Mouse (Mus musculus): Measurements from ENCODE around the gene Gas7. TPM values are rescaled to one million over a fixed set of nuclear protein-coding genes. Genes with fewer than 3 reads are reported as not detected.
A peak's percentile ranks its signal among the peaks of the same experiment; 100 is the strongest.

Gene Gas7
- polyA plus RNA-seq, 1 experiment = 3.6 TPM

DNA sequence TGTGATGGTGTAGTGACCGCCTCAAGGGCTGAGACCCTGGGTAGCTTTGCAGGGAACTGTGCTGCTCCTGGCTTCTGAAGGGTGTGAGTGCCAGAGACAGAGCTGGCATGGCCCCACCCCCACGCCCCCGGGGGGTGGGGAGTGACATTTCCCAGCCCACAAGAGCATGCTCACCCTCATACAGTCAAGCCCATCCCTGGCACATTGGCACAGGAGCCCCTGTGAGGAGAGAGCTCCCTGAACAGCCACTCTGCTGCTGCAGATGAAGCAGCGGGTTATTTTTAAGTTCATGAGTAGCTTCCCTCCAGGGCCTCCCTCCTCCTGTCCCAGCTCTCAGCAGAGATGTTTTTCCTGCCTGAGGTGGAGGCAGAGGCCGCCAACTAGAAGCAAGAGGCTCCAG is 216.9 kb downstream of the Gas7 start:
- WGBS = 68% methylated on average over 5 of the region's 5 CpGs
- no peak for TF ChIP-seq POLR2A (IDR thresholded peaks at IDR 0.05; ENCODE audit: low read depth, low read length)
- TF ChIP-seq CTCF (conservative IDR thresholded peaks at IDR 0.05; ENCODE audit: insufficient read depth, insufficient read length, low read depth, low read length) = no peak
- Histone ChIP-seq H3K27me3 (replicated peaks; ENCODE audit: control insufficient read depth, insufficient read depth, low read length) (no peaks in the 10 kb centered on the region), H3K27ac (ENCODE audit: insufficient read depth, low read depth, low read length) (no peak overlapping the region), H3K4me3 (ENCODE audit: insufficient read depth, low read depth, low read length) (no peak overlapping the region), H3K4me1 (ENCODE audit: control insufficient read depth, insufficient read depth, low read length) (peaks cover 3% of the 10 kb centered on the region; the same call in 1 of the 2 replicates), H3K36me3 (ENCODE audit: control insufficient read depth, insufficient read depth, low read length) (no peaks in the 10 kb centered on the region)
- DNase-seq = no peak

DNA sequence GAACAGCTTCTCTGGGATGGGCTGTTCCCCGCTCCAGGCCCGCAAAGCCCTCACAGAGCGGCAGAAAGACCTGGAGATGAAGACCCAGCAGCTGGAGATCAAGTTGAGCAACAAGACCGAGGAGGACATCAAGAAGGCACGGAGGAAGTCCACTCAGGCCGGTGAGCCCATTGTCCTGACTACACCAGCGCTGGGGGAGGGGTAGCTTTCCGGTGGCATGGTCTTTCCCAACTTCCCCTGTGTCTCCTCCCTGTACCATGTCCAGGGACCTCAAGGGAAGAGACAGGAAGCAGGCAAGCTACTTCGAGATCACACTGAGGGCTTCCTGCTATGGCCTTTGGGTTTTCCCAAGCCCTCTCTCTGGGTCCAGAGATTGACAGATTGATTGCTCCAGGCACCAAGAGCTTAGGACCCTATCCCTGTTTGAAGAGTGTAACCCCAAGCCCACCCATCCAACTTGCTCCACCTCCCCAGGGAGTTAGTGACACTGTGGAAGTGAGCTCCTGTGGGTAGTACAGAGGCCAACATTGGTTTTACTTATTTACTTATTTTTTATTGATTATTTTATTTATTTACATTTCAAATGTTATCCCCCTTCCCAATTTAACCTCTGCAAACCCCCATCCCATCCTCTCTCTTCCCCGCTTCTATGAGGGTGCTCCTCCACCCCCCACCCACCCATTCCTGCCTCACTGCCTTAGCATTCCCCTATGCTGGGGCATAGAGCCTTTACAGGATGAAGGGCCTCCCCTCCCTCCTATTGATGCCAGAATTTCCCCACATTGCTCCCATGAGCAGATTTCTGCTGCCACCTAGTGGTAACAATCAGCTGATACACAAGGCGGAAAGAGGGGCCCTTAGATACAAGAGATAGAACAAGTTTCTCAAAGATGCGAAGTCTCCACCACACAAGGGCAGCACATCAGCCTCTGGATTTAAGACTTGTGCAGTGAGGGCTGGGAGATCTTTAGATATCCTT is 220.6 kb downstream of the Gas7 start:
- H3K36me3 ChIP-seq (ENCODE audit: control insufficient read depth, insufficient read depth, low read length) = no peaks in the 10 kb centered on the region
- WGBS = 58% methylated on average over 12 of the region's 12 CpGs

DNA sequence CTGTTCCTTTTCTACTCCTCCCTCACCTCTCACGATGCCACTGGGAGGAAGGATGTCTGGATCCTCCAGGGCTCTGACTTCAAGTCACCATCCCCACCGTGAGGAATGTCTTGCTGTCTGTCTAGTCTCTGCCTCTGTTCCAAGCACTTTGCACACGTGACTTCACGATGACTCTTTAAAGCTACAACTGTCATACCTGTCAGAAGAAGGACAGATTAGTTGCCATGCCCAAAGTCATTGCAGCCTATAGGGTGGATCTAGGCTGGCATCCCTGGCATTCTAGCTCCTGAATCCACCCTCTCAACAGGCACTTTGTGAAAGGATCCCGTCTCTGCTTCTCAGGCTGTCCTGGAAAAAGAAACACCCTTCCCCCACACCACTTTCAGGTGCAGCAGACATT is 224.1 kb downstream of the Gas7 start:
- no peaks in the 10 kb centered on the region for H3K36me3 ChIP-seq (ENCODE audit: control insufficient read depth, insufficient read depth, low read length)
- 76% methylated on average over 5 of the region's 5 CpGs for WGBS
- TF ChIP-seq CTCF (conservative IDR thresholded peaks at IDR 0.05; ENCODE audit: insufficient read depth, insufficient read length, low read depth, low read length) (no peak), POLR2A (IDR thresholded peaks at IDR 0.05; ENCODE audit: low read depth, low read length) (no peak)
- H3K4me3 ChIP-seq (ENCODE audit: insufficient read depth, low read depth, low read length) = no peak overlapping the region
- H3K27me3 ChIP-seq (replicated peaks; ENCODE audit: control insufficient read depth, insufficient read depth, low read length) = no peaks in the 10 kb centered on the region
- no peaks in the 10 kb centered on the region for H3K4me1 ChIP-seq (ENCODE audit: control insufficient read depth, insufficient read depth, low read length)
- no peak overlapping the region for H3K27ac ChIP-seq (ENCODE audit: insufficient read depth, low read depth, low read length)
- no peak for DNase-seq

More for the DNA sequence above, 220.6 kb downstream of the Gas7 start:
- no peak overlapping the region for H3K27ac ChIP-seq (ENCODE audit: insufficient read depth, low read depth, low read length)
- peak; percentile 61 for DNase-seq
- H3K27me3 ChIP-seq (replicated peaks; ENCODE audit: control insufficient read depth, insufficient read depth, low read length) = no peaks in the 10 kb centered on the region
- H3K4me1 ChIP-seq (ENCODE audit: control insufficient read depth, insufficient read depth, low read length) = no peaks in the 10 kb centered on the region
- no peak overlapping the region for H3K4me3 ChIP-seq (ENCODE audit: insufficient read depth, low read depth, low read length)
- no peak for TF ChIP-seq POLR2A (IDR thresholded peaks at IDR 0.05; ENCODE audit: low read depth, low read length)
- peak; percentile 79 for TF ChIP-seq CTCF (conservative IDR thresholded peaks at IDR 0.05; ENCODE audit: insufficient read depth, insufficient read length, low read depth, low read length)

DNA sequence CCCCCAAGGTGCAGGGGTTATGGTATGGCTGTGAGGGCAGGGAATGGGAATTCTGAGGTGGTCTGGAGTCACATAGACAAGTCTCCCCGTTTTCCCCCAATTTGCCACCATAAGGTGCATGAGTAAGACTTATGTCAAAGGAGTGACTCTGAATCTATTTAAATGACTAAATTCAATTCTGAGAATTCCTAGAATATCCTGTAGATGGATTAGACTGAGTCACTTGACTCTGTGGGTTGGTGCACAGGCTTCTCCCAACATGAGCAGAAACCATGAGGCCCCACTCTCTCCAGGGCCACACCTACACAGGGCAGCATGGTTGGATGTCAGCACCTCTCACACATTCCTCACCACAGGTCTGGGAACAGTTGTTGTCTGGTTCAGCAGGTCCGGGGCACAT is 224.7 kb downstream of the Gas7 start:
- no peak for TF ChIP-seq POLR2A (IDR thresholded peaks at IDR 0.05; ENCODE audit: low read depth, low read length)
- TF ChIP-seq CTCF (conservative IDR thresholded peaks at IDR 0.05; ENCODE audit: insufficient read depth, insufficient read length, low read depth, low read length) = no peak
- no peak for DNase-seq
- Histone ChIP-seq H3K27ac (ENCODE audit: insufficient read depth, low read depth, low read length) (no peak overlapping the region), H3K36me3 (ENCODE audit: control insufficient read depth, insufficient read depth, low read length) (no peaks in the 10 kb centered on the region), H3K4me1 (ENCODE audit: control insufficient read depth, insufficient read depth, low read length) (no peaks in the 10 kb centered on the region), H3K27me3 (replicated peaks; ENCODE audit: control insufficient read depth, insufficient read depth, low read length) (no peaks in the 10 kb centered on the region), H3K4me3 (ENCODE audit: insufficient read depth, low read depth, low read length) (no peak overlapping the region)
- WGBS = 82% methylated on average over 2 of the region's 2 CpGs

DNA sequence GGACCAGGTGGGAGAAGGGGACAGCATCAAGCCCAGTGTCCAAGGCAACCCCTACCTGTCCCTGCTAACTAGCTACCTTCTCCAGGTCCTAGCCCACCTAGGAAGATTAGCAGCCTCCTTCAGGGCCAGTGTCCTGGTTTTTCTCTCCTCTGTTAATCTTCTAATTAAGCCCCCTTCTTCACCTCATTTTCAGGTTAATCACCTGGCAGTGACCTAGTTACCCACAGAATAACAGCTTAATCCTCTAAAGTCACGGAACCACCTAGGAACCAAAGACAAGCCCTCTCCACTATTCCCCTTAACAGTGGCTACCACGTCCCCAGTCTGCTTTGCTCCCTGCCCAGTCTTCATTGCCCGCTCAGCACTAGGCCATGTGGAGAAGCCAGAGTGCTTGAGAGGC is 226.6 kb downstream of the Gas7 start:
- Histone ChIP-seq H3K27ac (ENCODE audit: insufficient read depth, low read depth, low read length) (no peak overlapping the region), H3K27me3 (replicated peaks; ENCODE audit: control insufficient read depth, insufficient read depth, low read length) (no peaks in the 10 kb centered on the region), H3K4me3 (ENCODE audit: insufficient read depth, low read depth, low read length) (no peak overlapping the region), H3K4me1 (ENCODE audit: control insufficient read depth, insufficient read depth, low read length) (no peaks in the 10 kb centered on the region), H3K36me3 (ENCODE audit: control insufficient read depth, insufficient read depth, low read length) (no peaks in the 10 kb centered on the region)
- no peak for TF ChIP-seq POLR2A (IDR thresholded peaks at IDR 0.05; ENCODE audit: low read depth, low read length)
- no peak for TF ChIP-seq CTCF (conservative IDR thresholded peaks at IDR 0.05; ENCODE audit: insufficient read depth, insufficient read length, low read depth, low read length)
- WGBS = 93% methylated on average over 3 of the region's 3 CpGs
- DNase-seq = no peak

DNA sequence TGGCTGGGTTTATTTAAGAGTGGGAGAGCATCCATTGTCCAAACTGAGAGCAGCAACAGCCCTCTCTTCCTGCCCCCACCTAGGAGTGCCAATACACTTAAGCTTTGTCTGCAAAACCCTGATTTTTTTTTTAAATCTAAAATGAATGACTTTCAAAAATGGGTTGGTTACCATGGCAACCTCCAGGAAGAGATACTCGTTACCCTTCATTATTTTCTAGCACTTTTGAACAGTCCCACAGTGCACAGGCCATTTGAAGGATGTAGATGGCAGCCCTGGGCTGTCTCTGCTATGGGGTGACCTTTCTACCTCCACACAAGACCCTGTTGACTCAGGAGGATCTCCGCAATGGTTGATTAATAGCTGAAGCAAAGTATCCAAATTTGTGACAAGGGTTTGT is 230.9 kb downstream of the Gas7 start:
- Histone ChIP-seq H3K4me3 (ENCODE audit: insufficient read depth, low read depth, low read length) (no peak overlapping the region), H3K4me1 (ENCODE audit: control insufficient read depth, insufficient read depth, low read length) (no peaks in the 10 kb centered on the region), H3K36me3 (ENCODE audit: control insufficient read depth, insufficient read depth, low read length) (no peaks in the 10 kb centered on the region), H3K27me3 (replicated peaks; ENCODE audit: control insufficient read depth, insufficient read depth, low read length) (no peaks in the 10 kb centered on the region), H3K27ac (ENCODE audit: insufficient read depth, low read depth, low read length) (no peak overlapping the region)
- 90% methylated on average over 2 of the region's 2 CpGs for WGBS
- TF ChIP-seq CTCF (conservative IDR thresholded peaks at IDR 0.05; ENCODE audit: insufficient read depth, insufficient read length, low read depth, low read length) (no peak), POLR2A (IDR thresholded peaks at IDR 0.05; ENCODE audit: low read depth, low read length) (no peak)
- no peak for DNase-seq

DNA sequence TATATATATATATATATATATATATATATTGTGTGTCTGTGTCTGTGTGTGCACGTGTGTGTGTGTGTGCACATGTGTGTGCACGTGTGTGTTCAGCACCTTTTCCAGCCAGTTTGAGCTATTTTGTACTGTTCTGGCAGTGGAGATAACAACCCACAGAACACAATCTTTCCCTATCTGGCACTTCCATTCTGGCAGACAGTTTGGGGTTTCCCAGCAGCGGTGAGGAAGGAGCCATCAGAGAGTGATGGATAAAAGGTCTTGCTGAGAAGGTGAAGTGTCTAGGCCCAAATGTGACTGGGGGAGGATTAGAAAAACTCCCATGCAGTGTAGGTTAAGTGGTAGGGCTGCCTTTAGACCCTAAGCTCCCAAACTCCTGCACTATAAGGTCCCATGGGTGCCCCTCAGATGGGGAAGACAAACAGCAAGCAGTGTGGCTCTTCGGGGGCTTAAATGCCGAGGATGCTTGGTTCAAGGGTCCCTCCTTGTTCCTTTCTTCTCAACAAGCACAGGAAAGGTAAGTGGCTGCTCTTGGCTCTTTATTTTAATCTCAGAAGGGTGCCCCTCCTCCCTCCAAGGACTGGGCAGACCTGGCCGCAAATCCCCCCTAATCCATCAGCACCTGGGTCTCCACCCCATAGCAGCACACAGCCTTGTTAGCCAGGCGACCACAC is 239.6 kb downstream of the Gas7 start, which contains the start of gene Rcvrn:
Rcvrn (plus strand) TSS at position 624 of the 674 bp plus-strand sequence.
- TF ChIP-seq CTCF (conservative IDR thresholded peaks at IDR 0.05; ENCODE audit: insufficient read depth, insufficient read length, low read depth, low read length) (no peak), POLR2A (IDR thresholded peaks at IDR 0.05; ENCODE audit: low read depth, low read length) (no peak)
- 82% methylated on average over 7 of the region's 7 CpGs for WGBS
- Histone ChIP-seq H3K4me1 (ENCODE audit: control insufficient read depth, insufficient read depth, low read length) (no peaks in the 10 kb centered on the region), H3K27ac (ENCODE audit: insufficient read depth, low read depth, low read length) (no peak within 1 kb of the TSS), H3K4me3 (ENCODE audit: insufficient read depth, low read depth, low read length) (no peak within 1 kb of the TSS), H3K36me3 (ENCODE audit: control insufficient read depth, insufficient read depth, low read length) (no peaks in the 10 kb centered on the region), H3K27me3 (replicated peaks; ENCODE audit: control insufficient read depth, insufficient read depth, low read length) (no peaks in the 10 kb centered on the region)
- no peak for DNase-seq
